Mouse (Mus musculus): ENCODE results near the gene H1fnt. TPM values are rescaled to one million over a fixed set of nuclear protein-coding genes. Genes with fewer than 3 reads are reported as not detected.

The H1fnt gene
- not detected in 2 replicates for total RNA-seq (2015; ENCODE audit: low replicate concordance)
- total RNA-seq (2017; ENCODE audit: low replicate concordance): not detected in 2 replicates

DNA sequence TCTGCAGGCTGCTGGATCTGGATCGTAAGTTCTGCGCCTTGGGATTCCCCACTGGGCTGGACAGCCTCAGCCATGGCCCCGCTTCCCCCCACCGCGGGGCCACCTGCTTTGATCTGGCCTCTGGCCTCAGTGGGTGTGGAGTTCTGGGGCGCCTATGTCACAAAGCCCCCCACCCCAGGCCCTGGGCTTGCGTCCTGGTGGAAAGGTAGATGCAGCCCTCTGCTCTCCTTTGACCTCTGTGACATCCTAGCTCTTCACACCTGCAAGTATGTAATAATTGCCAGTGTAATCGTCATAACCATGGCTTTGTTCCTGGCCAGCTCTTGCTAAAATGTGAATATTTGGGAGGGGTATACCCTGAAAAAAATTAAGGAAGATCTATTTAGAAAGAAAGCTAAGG, at the start of gene H1fnt:
Gene H1fnt (minus strand): TSS at position 101 of the 400 bp plus-strand sequence.
- no peak for ATAC-seq (replicated peaks; ENCODE audit: low FRiP score, poor library complexity, severe bottlenecking)

GRCm38 (mm10) chr15:98295628-98296551, 38.8 kb upstream of the H1fnt start, which contains the start of gene Zfp641:
Gene Zfp641, minus strand, starts transcription at chr15:98296161.
- no peak for ATAC-seq (replicated peaks; ENCODE audit: low FRiP score, poor library complexity, severe bottlenecking)

DNA sequence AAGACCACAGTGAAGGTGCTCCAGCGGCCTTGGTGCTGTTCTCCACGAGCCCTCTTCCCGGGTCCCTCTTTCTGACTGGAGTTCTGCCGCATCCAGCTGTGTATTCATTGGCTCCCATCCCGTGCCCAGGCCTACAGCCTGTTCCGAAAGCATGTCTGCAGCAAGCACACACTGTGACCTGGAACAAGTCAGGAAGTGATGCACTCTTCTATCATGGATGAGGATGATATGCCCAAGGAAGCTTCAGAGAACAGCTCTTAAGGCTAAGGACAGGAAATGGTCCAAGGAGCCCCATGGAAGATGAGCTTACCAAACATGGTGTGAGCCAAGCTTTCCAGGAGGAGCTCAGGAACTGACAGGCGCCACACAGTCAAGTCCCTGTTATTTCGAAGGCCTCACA, 36.6 kb upstream of the H1fnt start:
- ATAC-seq (replicated peaks; ENCODE audit: low FRiP score, poor library complexity, severe bottlenecking): no peak; the same call in 1 of the 2 replicates

GRCm38 (mm10) chr15:98288566-98288965, 31.5 kb upstream of the H1fnt start:
- ATAC-seq (replicated peaks; ENCODE audit: low FRiP score, poor library complexity, severe bottlenecking): 0 out of 2 replicates have a peak, but pooled peaks have one; percentile 30

DNA sequence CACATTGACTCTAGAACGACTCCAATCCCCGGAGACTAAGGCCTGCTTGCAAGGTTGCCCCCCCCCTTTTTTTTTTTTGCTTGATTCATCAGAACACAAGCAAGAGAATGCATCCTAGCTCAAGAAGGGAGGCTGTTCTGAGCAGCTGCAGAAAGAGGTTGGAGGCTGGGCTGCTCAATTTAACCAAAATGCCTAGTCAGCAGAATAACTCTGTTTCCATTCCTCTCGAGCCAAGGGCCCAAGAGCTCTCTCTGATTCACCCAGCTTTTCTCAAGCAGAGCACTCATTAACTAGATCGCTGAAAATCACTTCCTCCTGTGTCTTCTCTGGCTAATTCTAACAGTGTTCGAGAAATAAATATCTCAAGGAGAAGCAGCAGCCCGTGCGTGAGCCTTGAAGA, 29.3 kb upstream of the H1fnt start:
- no peak for ATAC-seq (replicated peaks; ENCODE audit: low FRiP score, poor library complexity, severe bottlenecking)

GRCm38 (mm10) chr15:98257776-98258175, 683 bp upstream of the H1fnt start:
- ATAC-seq (replicated peaks; ENCODE audit: low FRiP score, poor library complexity, severe bottlenecking): no peak

DNA sequence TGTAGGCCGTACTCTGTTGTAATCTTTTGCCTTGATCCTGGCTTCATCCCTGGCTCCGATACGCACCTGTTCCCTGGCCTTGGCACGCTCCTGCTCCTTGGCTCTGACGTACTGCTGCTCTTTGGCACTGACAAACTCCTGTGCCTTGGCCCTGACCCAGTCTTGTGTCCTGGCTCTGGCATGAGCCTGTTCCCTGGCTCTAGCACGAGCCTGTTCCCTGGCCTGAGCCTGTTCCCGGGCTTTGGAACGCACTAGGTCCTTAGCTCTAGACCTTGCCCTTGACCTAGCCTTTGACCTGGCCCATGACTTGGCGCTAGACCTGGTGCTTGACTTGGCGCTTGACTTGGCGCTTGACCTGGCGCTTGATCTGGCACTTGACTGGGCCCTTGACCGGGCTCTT, 822 bp downstream of the H1fnt start:
- 0 out of 2 replicates have a peak, but pooled peaks have one; percentile 49 for ATAC-seq (replicated peaks; ENCODE audit: low FRiP score, poor library complexity, severe bottlenecking)

DNA sequence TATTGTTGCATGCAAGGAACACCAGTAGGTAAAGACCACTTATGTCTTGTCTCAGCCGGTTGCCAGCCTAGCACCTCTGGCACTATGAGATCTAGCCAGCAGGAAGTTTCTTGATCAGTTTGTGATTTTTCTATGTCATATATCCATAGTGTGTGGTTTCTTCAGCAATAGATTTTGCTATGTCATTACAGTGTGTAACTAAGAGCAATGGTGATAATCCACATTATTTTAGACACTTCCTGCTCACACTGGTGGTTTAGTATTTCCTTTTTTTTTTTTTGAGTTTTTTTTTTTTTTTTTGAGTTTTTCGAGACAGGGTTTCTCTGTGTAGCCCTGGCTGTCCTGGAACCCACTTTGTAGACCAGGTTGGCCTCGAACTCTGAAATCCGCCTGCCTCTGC, 21.7 kb downstream of the H1fnt start:
- no peak for ATAC-seq (replicated peaks; ENCODE audit: low FRiP score, poor library complexity, severe bottlenecking)

GRCm38 (mm10) chr15:98234350-98234749, 22.7 kb downstream of the H1fnt start, which contains the start of gene Olfr286:
Gene Olfr286, minus strand, starts transcription at chr15:98234450.
- no peak for ATAC-seq (replicated peaks; ENCODE audit: low FRiP score, poor library complexity, severe bottlenecking)

- ATAC-seq (replicated peaks; ENCODE audit: low FRiP score, poor library complexity, severe bottlenecking): no peak
Measured at GRCm38 (mm10) chr15:98226096-98226495, 31.0 kb downstream of the H1fnt start.

GRCm38 (mm10) chr15:98225610-98226009, 31.5 kb downstream of the H1fnt start:
- ATAC-seq (replicated peaks; ENCODE audit: low FRiP score, poor library complexity, severe bottlenecking): no peak

- no peak for ATAC-seq (replicated peaks; ENCODE audit: low FRiP score, poor library complexity, severe bottlenecking)
Measured at GRCm38 (mm10) chr15:98222377-98222776, 34.7 kb downstream of the H1fnt start.

GRCm38 (mm10) chr15:98220877-98221276, 36.2 kb downstream of the H1fnt start, which contains the start of the genes Gm44579 and Olfr287:
Gene Gm44579, minus strand, starts transcription at chr15:98220977.
Gene Olfr287, minus strand, starts transcription at chr15:98221056.
- no peak for ATAC-seq (replicated peaks; ENCODE audit: low FRiP score, poor library complexity, severe bottlenecking)

DNA sequence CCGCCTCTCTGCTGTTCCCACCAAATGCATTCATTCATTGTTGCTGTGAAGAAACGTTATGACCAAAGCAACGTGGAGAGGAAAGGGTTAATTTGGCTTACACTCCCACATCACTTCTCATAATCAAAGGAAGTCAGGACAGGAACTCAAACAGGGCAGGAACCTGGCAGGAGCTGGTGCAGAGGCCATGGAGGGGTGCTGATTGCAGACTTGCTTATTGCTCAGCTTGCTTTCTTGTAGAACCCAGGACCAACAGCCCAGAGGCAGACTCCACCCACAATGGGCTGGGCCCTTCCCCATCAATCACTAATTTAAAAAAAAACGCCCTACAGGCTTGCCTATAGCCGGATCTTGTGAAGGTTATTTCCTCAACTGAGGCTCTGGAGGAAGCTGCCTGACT, 43.0 kb downstream of the H1fnt start:
- ATAC-seq (replicated peaks; ENCODE audit: low FRiP score, poor library complexity, severe bottlenecking): no peak

- no peak for ATAC-seq (replicated peaks; ENCODE audit: low FRiP score, poor library complexity, severe bottlenecking)
Measured at GRCm38 (mm10) chr15:98213336-98213870, 43.7 kb downstream of the H1fnt start.

DNA sequence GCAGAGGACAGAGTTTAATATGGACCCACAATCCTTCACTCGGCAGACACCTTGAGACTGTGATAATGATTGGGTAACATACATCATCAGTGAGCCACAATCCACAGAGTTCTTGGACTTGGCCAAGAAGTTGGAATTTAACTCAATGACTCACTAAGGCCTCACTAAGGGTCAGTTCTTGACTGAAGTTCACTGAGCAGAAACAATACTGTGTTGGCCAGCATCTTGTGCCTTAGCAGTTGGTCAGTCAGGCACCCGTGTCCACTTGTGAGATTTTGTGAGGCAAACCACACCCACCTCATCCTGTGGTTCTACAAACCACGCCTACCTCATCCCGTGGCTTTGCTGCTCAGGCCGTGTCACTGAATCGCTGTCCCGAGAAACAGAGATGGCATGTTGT, 47.4 kb downstream of the H1fnt start:
- ATAC-seq (replicated peaks; ENCODE audit: low FRiP score, poor library complexity, severe bottlenecking): no peak

Other genes starting within 250 kb of the H1fnt start
- 4.3 and 8.8 TPM in 2 replicates for gene Pfkm, start 164.7 kb downstream of the H1fnt start, total RNA-seq (2015; ENCODE audit: low replicate concordance)
- 17.8 and 22.8 TPM in 2 replicates for gene Pfkm, start 164.7 kb downstream of the H1fnt start, total RNA-seq (2017; ENCODE audit: low replicate concordance)
- gene Senp1, start 163.5 kb downstream of the H1fnt start, total RNA-seq (2015; ENCODE audit: low replicate concordance): 35.0 and 47.4 TPM in 2 replicates
- 42.2 and 49.9 TPM in 2 replicates for gene Senp1, start 163.5 kb downstream of the H1fnt start, total RNA-seq (2017; ENCODE audit: low replicate concordance)
- 8.8 and 28.8 TPM in 2 replicates for gene Asb8, start 91.7 kb downstream of the H1fnt start, total RNA-seq (2015; ENCODE audit: low replicate concordance)
- gene Asb8, start 91.7 kb downstream of the H1fnt start, total RNA-seq (2017; ENCODE audit: low replicate concordance): 4.2 and 8.1 TPM in 2 replicates
- not detected in 2 replicates for gene Ccdc184, start 90.1 kb downstream of the H1fnt start, total RNA-seq (2015; ENCODE audit: low replicate concordance)
- gene Ccdc184, start 90.1 kb downstream of the H1fnt start, total RNA-seq (2017; ENCODE audit: low replicate concordance): not detected in 2 replicates
- gene Olfr288, start 61.8 kb downstream of the H1fnt start, total RNA-seq (2015; ENCODE audit: low replicate concordance): not detected in 2 replicates
- gene Olfr288, start 61.8 kb downstream of the H1fnt start, total RNA-seq (2017; ENCODE audit: low replicate concordance): not detected in 2 replicates
- gene Gm44579, start 36.3 kb downstream of the H1fnt start, total RNA-seq (2015; ENCODE audit: low replicate concordance): not detected in 2 replicates
- gene Gm44579, start 36.3 kb downstream of the H1fnt start, total RNA-seq (2017; ENCODE audit: low replicate concordance): not detected in 2 replicates
- not detected in 2 replicates for gene Olfr287, start 36.2 kb downstream of the H1fnt start, total RNA-seq (2015; ENCODE audit: low replicate concordance)
- gene Olfr287, start 36.2 kb downstream of the H1fnt start, total RNA-seq (2017; ENCODE audit: low replicate concordance): not detected in 2 replicates
- gene Olfr286, start 22.8 kb downstream of the H1fnt start, total RNA-seq (2015; ENCODE audit: low replicate concordance): not detected in 2 replicates
- not detected in 2 replicates for gene Olfr286, start 22.8 kb downstream of the H1fnt start, total RNA-seq (2017; ENCODE audit: low replicate concordance)
- not detected in 2 replicates for gene Zfp641, start 38.9 kb upstream of the H1fnt start, total RNA-seq (2015; ENCODE audit: low replicate concordance)
- gene Zfp641, start 38.9 kb upstream of the H1fnt start, total RNA-seq (2017; ENCODE audit: low replicate concordance): not detected in 2 replicates
- not detected in 2 replicates for gene Olfr285, start 60.1 kb upstream of the H1fnt start, total RNA-seq (2015; ENCODE audit: low replicate concordance)
- not detected in 2 replicates for gene Olfr285, start 60.1 kb upstream of the H1fnt start, total RNA-seq (2017; ENCODE audit: low replicate concordance)
- not detected in 2 replicates for gene Olfr284, start 83.7 kb upstream of the H1fnt start, total RNA-seq (2015; ENCODE audit: low replicate concordance)
- not detected in 2 replicates for gene Olfr284, start 83.7 kb upstream of the H1fnt start, total RNA-seq (2017; ENCODE audit: low replicate concordance)
- not detected in 2 replicates for gene Olfr283, start 123.7 kb upstream of the H1fnt start, total RNA-seq (2015; ENCODE audit: low replicate concordance)
- gene Olfr283, start 123.7 kb upstream of the H1fnt start, total RNA-seq (2017; ENCODE audit: low replicate concordance): not detected in 2 replicates
- gene Olfr282, start 173.9 kb upstream of the H1fnt start, total RNA-seq (2015; ENCODE audit: low replicate concordance): not detected in 2 replicates
- not detected in 2 replicates for gene Olfr282, start 173.9 kb upstream of the H1fnt start, total RNA-seq (2017; ENCODE audit: low replicate concordance)
- not detected in 2 replicates for gene Olfr281, start 195.3 kb upstream of the H1fnt start, total RNA-seq (2015; ENCODE audit: low replicate concordance)
- not detected in 2 replicates for gene Olfr281, start 195.3 kb upstream of the H1fnt start, total RNA-seq (2017; ENCODE audit: low replicate concordance)
- not detected in 2 replicates for gene OR5BS1P, start 212.6 kb upstream of the H1fnt start, total RNA-seq (2015; ENCODE audit: low replicate concordance)
- gene OR5BS1P, start 212.6 kb upstream of the H1fnt start, total RNA-seq (2017; ENCODE audit: low replicate concordance): not detected in 2 replicates
- not detected in 2 replicates for gene Lalba, start 225.4 kb upstream of the H1fnt start, total RNA-seq (2015; ENCODE audit: low replicate concordance)
- gene Lalba, start 225.4 kb upstream of the H1fnt start, total RNA-seq (2017; ENCODE audit: low replicate concordance): not detected in 2 replicates
- not detected in 2 replicates for gene Olfr279, start 235.1 kb upstream of the H1fnt start, total RNA-seq (2015; ENCODE audit: low replicate concordance)
- not detected in 2 replicates for gene Olfr279, start 235.1 kb upstream of the H1fnt start, total RNA-seq (2017; ENCODE audit: low replicate concordance)

All from erythroid progenitor cell, adult 5-6 weeks (primary cell).